ENCODE assay signal across 8 mouse cellular contexts in the genomic region with DNA sequence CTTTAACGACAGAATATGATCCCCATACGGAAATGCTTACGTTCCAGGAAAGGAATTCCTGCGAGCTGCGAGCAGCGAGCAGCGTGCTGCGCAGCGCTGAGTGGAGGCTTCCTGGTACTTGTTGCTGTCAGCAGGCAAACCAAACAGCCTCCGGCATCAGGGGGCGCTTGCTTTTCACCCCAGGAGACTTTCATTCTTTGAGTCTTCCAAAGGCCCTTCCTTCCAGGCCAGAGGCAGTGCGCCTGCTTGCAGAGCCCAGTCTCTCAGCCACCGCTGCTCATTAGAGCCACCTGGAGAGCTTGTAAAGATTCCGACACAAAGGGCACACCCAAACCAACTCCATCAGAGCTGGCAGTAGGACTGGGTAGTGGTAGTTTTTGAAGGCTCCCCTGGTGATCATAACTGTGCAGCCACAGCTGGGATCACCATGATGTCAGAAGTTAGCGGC. TPM values are rescaled to one million over a fixed set of nuclear protein-coding genes. Genes with fewer than 3 reads are reported as not detected.
DNase-seq lines count a peak whose midpoint lies in the region; ATAC-seq and TF ChIP-seq lines count a peak whose summit lies in the region.

No protein-coding gene starts in this region.

- peak; percentile 29; the same call in 1 of the 2 replicates for ATAC-seq in kidney, postnatal 0 days (replicated peaks; ENCODE audit: low FRiP score, low read depth)
- no peak for ATAC-seq in hindbrain, embryonic 11.5 days (ENCODE audit: low FRiP score)

- 9% methylated on average over 15 of the region's 15 CpGs for WGBS in kidney, postnatal 0 days
- WGBS in hindbrain, embryonic 11.5 days, result 3% methylated on average over 15 of the region's 15 CpGs
- 6% methylated on average over 15 of the region's 15 CpGs for WGBS in midbrain, embryonic 10.5 days

- H3K36me3 ChIP-seq in kidney, postnatal 0 days (ENCODE audit: insufficient read depth, low read length), result no peaks in the 10 kb centered on the region
- no peaks in the 10 kb centered on the region for H3K36me3 ChIP-seq in hindbrain, embryonic 11.5 days (ENCODE audit: control insufficient read depth, insufficient read depth, low read length)
- H3K36me3 ChIP-seq in midbrain, embryonic 10.5 days, result no peaks in the 10 kb centered on the region

- H3K27ac ChIP-seq in kidney, postnatal 0 days, result no peak overlapping the region
- H3K27ac ChIP-seq in hindbrain, embryonic 11.5 days (ENCODE audit: low read depth, low read length), result no peak overlapping the region
- H3K27ac ChIP-seq in midbrain, embryonic 10.5 days (replicated peaks), result no peak overlapping the region

- H3K9me3 ChIP-seq in kidney, postnatal 0 days (replicated peaks; ENCODE audit: low read length), result no peaks in the 10 kb centered on the region
- no peaks in the 10 kb centered on the region for H3K9me3 ChIP-seq in hindbrain, embryonic 11.5 days (ENCODE audit: control insufficient read depth, low read length)
- H3K9me3 ChIP-seq in midbrain, embryonic 10.5 days (replicated peaks), result no peaks in the 10 kb centered on the region

- no peak overlapping the region for H3K9ac ChIP-seq in kidney, postnatal 0 days (ENCODE audit: low read depth, low read length)
- no peak overlapping the region for H3K9ac ChIP-seq in hindbrain, embryonic 11.5 days (ENCODE audit: low read depth, low read length)

- TF ChIP-seq CTCF in kidney, postnatal 0 days (IDR thresholded peaks at IDR 0.05; ENCODE audit: low read depth), result peak; percentile 9; the same call in 1 of the 2 replicates

- H3K4me3 ChIP-seq in kidney, postnatal 0 days (replicated peaks; ENCODE audit: low read depth, low read length), result peak overlapping the region; percentile 17; the same call in 1 of the 2 replicates
- H3K4me3 ChIP-seq in hindbrain, embryonic 11.5 days (ENCODE audit: low read depth, low read length), result no peak overlapping the region
- H3K4me3 ChIP-seq in midbrain, embryonic 10.5 days, result peak overlapping the region; percentile 35

- DNase-seq in kidney, postnatal 0 days (ENCODE audit: low spot score), result peak; percentile 83
- no peak for DNase-seq in kidney, postnatal 25 days
- peak; percentile 68 for DNase-seq in embryo, embryonic 9.5 days (ENCODE audit: extremely low spot score)
- peak; percentile 61 for DNase-seq in hindbrain, embryonic 11.5 days (ENCODE audit: low spot score)
- DNase-seq in midbrain, embryonic 10.5 days (ENCODE audit: low spot score), result peak; percentile 56
- DNase-seq in cerebellum, postnatal 4 days (ENCODE audit: low spot score in 2 of 2), result no peak
- DNase-seq in urinary bladder, postnatal 4 days (ENCODE audit: low spot score in 2 of 2), result no peak
- no peak for DNase-seq in right cerebral cortex, adult 2 months (ENCODE audit: low spot score in 2 of 2)

- H3K27me3 ChIP-seq in kidney, postnatal 0 days (ENCODE audit: insufficient read depth, low read length), result no peaks in the 10 kb centered on the region
- peaks cover 3% of the 10 kb centered on the region; the same call in 1 of the 2 replicates for H3K27me3 ChIP-seq in hindbrain, embryonic 11.5 days (ENCODE audit: control insufficient read depth, insufficient read depth, low read length)
- peaks cover 75% of the 10 kb centered on the region for H3K27me3 ChIP-seq in midbrain, embryonic 10.5 days (ENCODE audit: low read depth, poor library complexity, severe bottlenecking)

- peak overlapping the region; percentile 54 for H3K4me2 ChIP-seq in kidney, postnatal 0 days (ENCODE audit: low read length)
- 0 out of 2 replicates have a peak overlapping the region, but pooled peaks have one; percentile 9 for H3K4me2 ChIP-seq in hindbrain, embryonic 11.5 days (replicated peaks; ENCODE audit: low read depth, low read length)

- H3K4me1 ChIP-seq in kidney, postnatal 0 days (replicated peaks; ENCODE audit: insufficient read depth, low read length), result peaks cover 10% of the 10 kb centered on the region; the same call in 1 of the 2 replicates
- H3K4me1 ChIP-seq in hindbrain, embryonic 11.5 days (replicated peaks; ENCODE audit: control insufficient read depth, insufficient read depth, low read length), result no peaks in the 10 kb centered on the region
- H3K4me1 ChIP-seq in midbrain, embryonic 10.5 days, result peaks cover 26% of the 10 kb centered on the region

RNA-seq across cellular contexts. Expression of gene Ube2u, which starts 48.9 kb away (rescaled TPM):
- 1.6 and 1.8 TPM in 2 replicates for polyA plus RNA-seq in kidney, postnatal 0 days (2015; fragmentation: Nextera tagmentation; extraction: Ambion mirVana)
- 1.0 and 1.4 TPM in 2 replicates for polyA plus RNA-seq in hindbrain, embryonic 11.5 days (2014; fragmentation: Nextera tagmentation; extraction: Ambion mirVana)
- 0.53 and 0.78 TPM in 2 replicates for polyA plus RNA-seq in midbrain, embryonic 10.5 days (2016; fragmentation: Nextera tagmentation; extraction: Ambion mirVana)

Comparison
In these comparisons a context has a peak if more than half of its experiments do, and no peak if none do; other contexts are left out.
1. DNase-seq: peak in kidney, postnatal 0 days (single experiment), embryo, embryonic 9.5 days (single experiment), hindbrain, embryonic 11.5 days (single experiment) and midbrain, embryonic 10.5 days (single experiment); none in kidney, postnatal 25 days (0 of 2), cerebellum, postnatal 4 days (0 of 2), urinary bladder, postnatal 4 days (0 of 2) and right cerebral cortex, adult 2 months (0 of 2).